Mouse (Mus musculus): ENCODE measurements at regions not wholly inside any gene's neighbourhood (a gene's known extent, or its start where the extent isn't known, plus 50 kb on each side); places are given as distances from the start of the nearest gene placed in this dataset.
"Not testable (repeated sequence)": the region's sequence is repeated elsewhere in the genome, so short reads cannot be mapped to it uniquely, and the experiment has no call there.

GRCm38 (mm10) chr2:108827106-108827838 is 453.3 kb upstream of the Kif18a start:
- Histone ChIP-seq H3K4me2 (peak overlapping the region; percentile 39), H3K4me1 (peaks cover 19% of the 10 kb centered on the region), H3K27me3 (no peaks in the 10 kb centered on the region), H3K27ac (peak overlapping the region; percentile 23; the same call in 1 of the 2 replicates), H3K9me3 (no peaks in the 10 kb centered on the region), H3K36me3 (no peaks in the 10 kb centered on the region), H3K4me3 (no peak overlapping the region), H3K9ac (no peak overlapping the region)
- 5% methylated on average over 12 of the region's 12 CpGs for WGBS
- ATAC-seq (ENCODE audit: insufficient number of reproducible peaks, insufficient read depth, low FRiP score, low TSS enrichment, low read depth) = peak; percentile 74

GRCm38 (mm10) chr2:108827974-108828700 is 452.4 kb upstream of the Kif18a start:
- WGBS = 23% methylated on average over 3 of the region's 3 CpGs
- no peaks in the 10 kb centered on the region for H3K9me3 ChIP-seq
- H3K4me3 ChIP-seq = no peak overlapping the region
- H3K4me1 ChIP-seq = peaks cover 19% of the 10 kb centered on the region
- H3K9ac ChIP-seq = no peak overlapping the region
- no peak overlapping the region for H3K4me2 ChIP-seq
- no peaks in the 10 kb centered on the region for H3K27me3 ChIP-seq
- no peak for ATAC-seq (ENCODE audit: insufficient number of reproducible peaks, insufficient read depth, low FRiP score, low TSS enrichment, low read depth)
- H3K36me3 ChIP-seq = no peaks in the 10 kb centered on the region
- no peak overlapping the region for H3K27ac ChIP-seq

GRCm38 (mm10) chr2:108843855-108844254 is 436.7 kb upstream of the Kif18a start:
- WGBS = 61% methylated on average over 2 of the region's 2 CpGs
- not testable (repeated sequence) for H3K9ac ChIP-seq; H3K9me3 ChIP-seq; H3K27ac ChIP-seq; H3K36me3 ChIP-seq; H3K27me3 ChIP-seq; H3K4me3 ChIP-seq; H3K4me1 ChIP-seq; H3K4me2 ChIP-seq; ATAC-seq (ENCODE audit: insufficient number of reproducible peaks, insufficient read depth, low FRiP score, low TSS enrichment, low read depth)

- no peak for ATAC-seq (ENCODE audit: insufficient number of reproducible peaks, insufficient read depth, low FRiP score, low TSS enrichment, low read depth)
- Histone ChIP-seq H3K27ac (no peak overlapping the region), H3K9ac (no peak overlapping the region), H3K36me3 (no peaks in the 10 kb centered on the region), H3K4me2 (no peak overlapping the region), H3K9me3 (no peaks in the 10 kb centered on the region), H3K27me3 (no peaks in the 10 kb centered on the region), H3K4me3 (no peak overlapping the region), H3K4me1 (no peaks in the 10 kb centered on the region)
- 85% methylated on average over 3 of the region's 3 CpGs for WGBS
Observed at GRCm38 (mm10) chr2:108848051-108848450, 432.5 kb upstream of the Kif18a start.

DNA sequence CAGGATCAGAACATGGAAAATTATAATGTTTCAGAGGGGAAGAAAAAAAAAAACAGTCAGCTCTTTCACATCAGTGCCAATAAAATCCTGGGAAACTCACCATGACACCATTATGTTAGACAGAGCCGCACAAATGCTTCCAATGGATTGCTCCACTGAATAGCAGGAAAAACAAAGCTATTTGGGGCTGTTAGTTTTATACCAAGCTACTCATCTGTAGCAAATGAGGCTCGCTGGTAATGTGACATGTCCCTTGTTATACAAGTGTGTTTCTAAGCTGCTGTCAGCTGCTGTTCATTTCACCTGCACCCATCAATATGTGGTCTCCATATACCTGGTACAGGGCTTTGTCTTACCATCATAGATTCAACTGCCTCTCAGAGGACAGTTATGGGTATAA is 426.1 kb upstream of the Kif18a start:
- no peaks in the 10 kb centered on the region for H3K4me1 ChIP-seq

GRCm38 (mm10) chr2:108877141-108877540 is 403.4 kb upstream of the Kif18a start:
- H3K27ac ChIP-seq = no peak overlapping the region
- 55% methylated on average over 4 of the region's 4 CpGs for WGBS
- no peaks in the 10 kb centered on the region for H3K9me3 ChIP-seq
- no peak for ATAC-seq (ENCODE audit: insufficient number of reproducible peaks, insufficient read depth, low FRiP score, low TSS enrichment, low read depth)
- H3K27me3 ChIP-seq = no peaks in the 10 kb centered on the region
- no peaks in the 10 kb centered on the region for H3K4me1 ChIP-seq
- no peak overlapping the region for H3K4me3 ChIP-seq
- no peak overlapping the region for H3K4me2 ChIP-seq
- H3K36me3 ChIP-seq = no peaks in the 10 kb centered on the region
- H3K9ac ChIP-seq = no peak overlapping the region

More for the DNA sequence above, 426.1 kb upstream of the Kif18a start:
- no peaks in the 10 kb centered on the region for H3K9me3 ChIP-seq
- no peaks in the 10 kb centered on the region for H3K27me3 ChIP-seq
- H3K36me3 ChIP-seq = no peaks in the 10 kb centered on the region
- no peak for ATAC-seq (ENCODE audit: insufficient number of reproducible peaks, insufficient read depth, low FRiP score, low TSS enrichment, low read depth)
- H3K4me3 ChIP-seq = no peak overlapping the region
- H3K4me2 ChIP-seq = no peak overlapping the region
- no peak overlapping the region for H3K9ac ChIP-seq
- WGBS = 76% methylated on average over 2 of the region's 2 CpGs
- no peak overlapping the region for H3K27ac ChIP-seq

GRCm38 (mm10) chr2:108877676-108878075 is 402.9 kb upstream of the Kif18a start:
- Histone ChIP-seq H3K9ac (no peak overlapping the region), H3K27me3 (no peaks in the 10 kb centered on the region), H3K36me3 (no peaks in the 10 kb centered on the region), H3K4me2 (no peak overlapping the region), H3K27ac (no peak overlapping the region), H3K4me1 (no peaks in the 10 kb centered on the region), H3K4me3 (no peak overlapping the region), H3K9me3 (no peaks in the 10 kb centered on the region)
- ATAC-seq (ENCODE audit: insufficient number of reproducible peaks, insufficient read depth, low FRiP score, low TSS enrichment, low read depth) = no peak
- WGBS = 30% methylated on average over 3 of the region's 3 CpGs

- no peak overlapping the region for H3K4me2 ChIP-seq
- no peaks in the 10 kb centered on the region for H3K27me3 ChIP-seq
- no peaks in the 10 kb centered on the region for H3K4me1 ChIP-seq
- H3K36me3 ChIP-seq = no peaks in the 10 kb centered on the region
- no peak overlapping the region for H3K27ac ChIP-seq
- no peak overlapping the region for H3K4me3 ChIP-seq
- no peak for ATAC-seq (ENCODE audit: insufficient number of reproducible peaks, insufficient read depth, low FRiP score, low TSS enrichment, low read depth)
- H3K9ac ChIP-seq = no peak overlapping the region
- no peaks in the 10 kb centered on the region for H3K9me3 ChIP-seq
- 77% methylated on average over 3 of the region's 3 CpGs for WGBS
Observed at GRCm38 (mm10) chr2:108904121-108904733, 376.3 kb upstream of the Kif18a start.

- no peak overlapping the region for H3K4me3 ChIP-seq
- H3K27ac ChIP-seq = no peak overlapping the region
- 27% methylated on average over 2 of the region's 2 CpGs for WGBS
- no peaks in the 10 kb centered on the region for H3K4me1 ChIP-seq
- no peak for ATAC-seq (ENCODE audit: insufficient number of reproducible peaks, insufficient read depth, low FRiP score, low TSS enrichment, low read depth)
- H3K9me3 ChIP-seq = no peaks in the 10 kb centered on the region
- no peaks in the 10 kb centered on the region for H3K27me3 ChIP-seq
- H3K36me3 ChIP-seq = no peaks in the 10 kb centered on the region
- H3K9ac ChIP-seq = no peak overlapping the region
- no peak overlapping the region for H3K4me2 ChIP-seq
Observed at GRCm38 (mm10) chr2:108913555-108913954, 367.0 kb upstream of the Kif18a start.

- Histone ChIP-seq H3K9me3 (no peaks in the 10 kb centered on the region), H3K4me3 (no peak overlapping the region), H3K27me3 (no peaks in the 10 kb centered on the region), H3K4me2 (no peak overlapping the region), H3K27ac (no peak overlapping the region; the same call in 1 of the 2 replicates), H3K36me3 (no peaks in the 10 kb centered on the region), H3K9ac (no peak overlapping the region), H3K4me1 (no peaks in the 10 kb centered on the region)
- no peak for ATAC-seq (ENCODE audit: insufficient number of reproducible peaks, insufficient read depth, low FRiP score, low TSS enrichment, low read depth)
- WGBS = 44% methylated on average over 3 of the region's 3 CpGs
Observed at GRCm38 (mm10) chr2:108913967-108914366, 366.6 kb upstream of the Kif18a start.

DNA sequence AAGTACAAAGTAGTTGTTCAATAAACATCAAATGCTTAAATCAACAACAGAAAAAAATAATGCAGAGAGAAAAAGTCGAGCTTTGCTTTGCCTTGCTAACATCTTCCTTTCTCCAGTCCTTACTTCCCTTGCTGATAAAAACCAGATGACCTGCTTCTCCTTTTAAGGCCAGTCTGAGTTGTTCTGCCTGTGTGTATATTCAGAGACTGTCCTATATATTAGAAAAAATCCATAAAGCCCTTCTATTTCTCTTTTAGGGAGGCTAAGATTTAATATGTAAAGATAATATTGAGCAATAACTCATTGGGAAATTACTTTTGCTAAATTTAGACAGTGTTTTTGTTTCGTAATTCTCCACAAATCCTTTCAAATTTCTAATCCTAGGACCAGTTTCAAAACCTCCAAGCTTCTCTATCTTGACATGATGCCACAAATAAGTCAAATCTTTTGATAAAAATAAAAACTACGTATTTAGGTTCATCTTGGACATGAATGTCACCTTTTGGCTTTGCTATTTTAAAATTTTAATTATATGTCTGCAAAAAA is 361.0 kb upstream of the Kif18a start:
- Histone ChIP-seq H3K9me3 (no peaks in the 10 kb centered on the region), H3K9ac (no peak overlapping the region), H3K27me3 (no peaks in the 10 kb centered on the region), H3K36me3 (no peaks in the 10 kb centered on the region), H3K4me2 (no peak overlapping the region), H3K4me3 (no peak overlapping the region), H3K27ac (no peak overlapping the region), H3K4me1 (no peaks in the 10 kb centered on the region)
- no peak for ATAC-seq (ENCODE audit: insufficient number of reproducible peaks, insufficient read depth, low FRiP score, low TSS enrichment, low read depth)
- WGBS = 66% methylated on average over 3 of the region's 3 CpGs

Measured in embryonic facial prominence, embryonic 13.5 days (tissue).